Comparison of ENCODE assay signal across 27 mouse cellular contexts in genomic region chr3:116646387-116646786, GRCm38 (mm10). TPM values are rescaled to one million over a fixed set of nuclear protein-coding genes. Genes with fewer than 3 reads are reported as not detected.
"Had no signal": no experiment of that assay in that cellular context is flagged by ENCODE, and none has a peak within 500 bp of the region (broad histone marks: within the 10 kb centered on the region; RNA-seq: fewer than 3 reads in every experiment).

No protein-coding gene starts in this region.

- H3K27me3 ChIP-seq: midbrain, embryonic 12.5 days; neural tube, embryonic 13.5 days; neural tube, embryonic 15.5 days; stomach, embryonic 15.5 days had no signal

- H3K4me2 ChIP-seq: lung, embryonic 14.5 days; midbrain, embryonic 12.5 days; neural tube, embryonic 13.5 days; neural tube, embryonic 15.5 days; stomach, embryonic 15.5 days had no signal

- H3K4me3 ChIP-seq: midbrain, embryonic 12.5 days; myocyte; neural tube, embryonic 13.5 days; neural tube, embryonic 15.5 days; stomach, embryonic 15.5 days had no signal

- H3K27ac ChIP-seq: liver, embryonic 14.5 days; midbrain, embryonic 12.5 days; neural tube, embryonic 13.5 days; neural tube, embryonic 15.5 days; stomach, embryonic 15.5 days had no signal

- H3K9ac ChIP-seq: liver, embryonic 14.5 days; lung, embryonic 14.5 days; midbrain, embryonic 12.5 days; neural tube, embryonic 13.5 days; neural tube, embryonic 15.5 days; stomach, embryonic 15.5 days had no signal

- DNase-seq: lung, adult 18-20 months; lung, embryonic 14.5 days; lung, postnatal 10 days; lung, postnatal 4 days; midbrain, embryonic 14.5 days; retina, postnatal 1 day; right cerebral cortex, adult 18-20 months; right cerebral cortex, postnatal 25 days; right cerebral cortex, postnatal 4 days; spleen, adult 18-20 months; thymus, adult 18-20 months; thymus, postnatal 14 days; thymus, postnatal 36 days had no signal

- H3K4me1 ChIP-seq: midbrain, embryonic 12.5 days; neural tube, embryonic 13.5 days; neural tube, embryonic 15.5 days; stomach, embryonic 15.5 days had no signal

- ATAC-seq: midbrain, embryonic 16.5 days had no signal

- H3K9me3 ChIP-seq: midbrain, embryonic 12.5 days; neural tube, embryonic 13.5 days; neural tube, embryonic 15.5 days; stomach, embryonic 15.5 days had no signal

RNA-seq across cellular contexts. Expression of gene Gm43191, which starts 34.7 kb away (rescaled TPM):
- total RNA-seq: liver, adult 2 months; megakaryocyte, adult 5-6 weeks; megakaryocyte-erythroid progenitor cell, adult 5-6 weeks had no signal
- polyA plus RNA-seq: liver, adult 2 months; liver, embryonic 14.5 days; lung, embryonic 14.5 days; lung, embryonic 16.5 days; midbrain, embryonic 12.5 days; midbrain, embryonic 14.5 days; midbrain, embryonic 16.5 days; myocyte; neural tube, embryonic 11.5 days; neural tube, embryonic 13.5 days; neural tube, embryonic 15.5 days; small intestine, adult 2 months; stomach, embryonic 15.5 days; thymus, postnatal 0 days had no signal
